Mouse (Mus musculus) embryonic facial prominence, embryonic 14.5 days (tissue): ENCODE measurements around the gene Dse. TPM values are rescaled to one million over a fixed set of nuclear protein-coding genes. Genes with fewer than 3 reads are reported as not detected.
"Not testable (repeated sequence)": the region's sequence is repeated elsewhere in the genome, so short reads cannot be mapped to it uniquely, and the experiment has no call there.

Experiments
- ATAC-seq: fragments of 200-750 bp; cut with Nextera tagmentation; 2 replicates; pipeline ENCODE4 v1.8.0; 2017; ENCODE audit warnings: low read depth, moderate number of reproducible peaks, moderate TSS enrichment
- DNase-seq: peaks from one replicate; pipeline ENCODE4 v3.0.0-alpha.2; 2015; ENCODE audit warnings: low spot score
- H3K27ac ChIP-seq: fragments of 300-500 bp; sonication (generic); replicated peaks from 2 replicates; pipeline ENCODE4 v1.5.1; 2014; ENCODE audit warnings: low read depth, mild to moderate bottlenecking, low read length, moderate library complexity
- H3K27me3 ChIP-seq: fragments of 300-500 bp; sonication (generic); replicated peaks from 2 replicates; pipeline ENCODE4 v1.6.1; 2014; ENCODE audit warnings: low read length; ENCODE audit not compliant: control insufficient read depth, insufficient read depth
- H3K36me3 ChIP-seq: fragments of 300-500 bp; sonication (generic); 2 replicates; pipeline ENCODE4 v1.6.1; 2014; ENCODE audit warnings: low read length, mixed read lengths; ENCODE audit not compliant: control insufficient read depth, insufficient read depth
- H3K4me1 ChIP-seq: fragments of 300-500 bp; sonication (generic); 2 replicates; pipeline ENCODE4 v1.6.1; 2014; ENCODE audit warnings: antibody characterized with exemption, low read length; ENCODE audit not compliant: control insufficient read depth, insufficient read depth
- H3K4me2 ChIP-seq: fragments of 300-500 bp; sonication (generic); 2 replicates; pipeline ENCODE4 v1.6.1; 2014; ENCODE audit warnings: low read depth, mild to moderate bottlenecking, low read length, moderate library complexity, mixed read lengths
- H3K4me3 ChIP-seq: fragments of 300-500 bp; sonication (generic); 2 replicates; pipeline ENCODE4 v1.5.1; 2014; ENCODE audit warnings: low read depth, mild to moderate bottlenecking, low read length
- H3K9ac ChIP-seq: fragments of 300-500 bp; sonication (generic); 2 replicates; pipeline ENCODE4 v1.6.1; 2014; ENCODE audit warnings: low read depth, mild to moderate bottlenecking, low read length, moderate library complexity, mixed read lengths
- H3K9me3 ChIP-seq: fragments of 300-500 bp; sonication (generic); 2 replicates; pipeline ENCODE4 v1.6.1; 2016; ENCODE audit warnings: low read length; ENCODE audit not compliant: control insufficient read depth
- WGBS: fragments of 180-500 bp; shearing (Covaris S2); extraction: QIAGEN DNeasy Blood & Tissue Kit; methylation state at CpG from one replicate; pipeline ENCODE4 v1.1.7; 2014; 5-methylcytosine and 5-hydroxymethylcytosine counted together
- polyA plus RNA-seq: library from polyadenylated mRNA; unstranded; fragments of >200 nt; fragmentation: Nextera tagmentation; extraction: Ambion mirVana; gene quantifications from 2 replicates; pipeline ENCODE4 v1.2.1, GENCODE M21; 2014

The Dse gene
- 46.7 and 49.6 TPM in 2 replicates for polyA plus RNA-seq

- no peaks in the 10 kb centered on the region for H3K36me3 ChIP-seq
- H3K4me3 ChIP-seq, result peak within 1 kb of the TSS; percentile 70
- no peaks in the 10 kb centered on the region for H3K9me3 ChIP-seq
- peaks cover 13% of the 10 kb centered on the region for H3K4me1 ChIP-seq
- H3K4me2 ChIP-seq, result peak within 1 kb of the TSS; percentile 60
- peak within 1 kb of the TSS; percentile 85 for H3K9ac ChIP-seq
- H3K27me3 ChIP-seq, result no peaks in the 10 kb centered on the region
- under 1% methylated on average over 10 of the region's 14 CpGs for WGBS
- peak within 1 kb of the TSS; percentile 93 for H3K27ac ChIP-seq
- peak; percentile 48 for ATAC-seq
- peak; percentile 91 for DNase-seq
Observed at GRCm38 (mm10) chr10:34207503-34207850, at the start of gene Dse. Dse (minus strand) TSS chr10:34207715.

GRCm38 (mm10) chr10:34252833-34253232 is 45.3 kb upstream of the Dse start:
- H3K4me3 ChIP-seq, ATAC-seq, H3K27ac ChIP-seq, DNase-seq, H3K9ac ChIP-seq, H3K27me3 ChIP-seq, H3K36me3 ChIP-seq, H3K4me1 ChIP-seq, H3K9me3 ChIP-seq, H3K4me2 ChIP-seq: not testable (repeated sequence)
- WGBS, result 83% methylated on average over 9 of the region's 9 CpGs

GRCm38 (mm10) chr10:34249594-34249993 is 42.1 kb upstream of the Dse start:
- Histone ChIP-seq H3K27ac (no peak overlapping the region), H3K4me1 (no peaks in the 10 kb centered on the region), H3K9me3 (no peaks in the 10 kb centered on the region), H3K27me3 (no peaks in the 10 kb centered on the region), H3K36me3 (no peaks in the 10 kb centered on the region), H3K4me3 (no peak overlapping the region), H3K4me2 (no peak overlapping the region), H3K9ac (no peak overlapping the region)
- DNase-seq (no peak), ATAC-seq (no peak)
- WGBS, result 55% methylated on average over 2 of the region's 2 CpGs

DNA sequence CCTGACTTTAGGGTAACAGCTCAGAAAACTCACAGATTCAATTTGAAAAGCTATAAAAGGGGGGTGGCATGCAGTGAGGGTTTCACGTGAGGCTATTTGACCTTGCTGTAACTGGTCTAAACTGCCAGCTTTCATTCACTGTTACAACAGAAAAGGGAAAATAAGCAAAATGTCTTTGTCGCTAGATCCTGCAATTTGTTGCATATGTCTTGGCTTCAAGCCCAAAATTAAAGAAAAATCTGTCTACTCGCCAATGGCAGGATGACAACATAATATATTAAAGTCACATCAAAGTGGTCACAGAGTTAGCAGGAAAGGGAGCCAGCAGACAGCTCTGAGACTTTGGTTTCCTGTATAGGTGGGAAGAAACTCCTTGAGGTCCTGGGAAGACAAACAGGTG is 40.2 kb upstream of the Dse start:
- H3K27ac ChIP-seq, result no peak overlapping the region

DNA sequence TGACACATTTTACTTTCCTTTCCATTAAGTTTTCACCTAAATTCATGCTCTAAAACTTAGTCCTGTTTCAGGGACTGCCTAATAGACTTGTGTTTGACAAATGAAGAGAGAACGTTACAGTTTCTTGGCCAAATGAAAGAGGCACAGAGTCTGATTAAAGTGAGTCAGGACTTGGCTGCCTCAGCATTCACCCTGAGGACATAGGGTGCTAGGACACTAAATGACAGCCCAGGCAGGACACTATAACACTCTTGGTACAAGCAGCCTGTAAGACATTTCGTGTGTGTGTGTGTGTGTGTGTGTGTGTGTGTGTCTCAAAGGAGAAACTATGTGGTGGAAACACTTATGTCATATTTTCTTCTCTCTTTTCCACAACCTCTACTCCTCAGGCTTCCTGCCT is 38.6 kb upstream of the Dse start:
- no peaks in the 10 kb centered on the region for H3K27me3 ChIP-seq
- no peaks in the 10 kb centered on the region for H3K36me3 ChIP-seq
- no peak for ATAC-seq
- H3K4me1 ChIP-seq, result no peaks in the 10 kb centered on the region
- no peak overlapping the region for H3K4me3 ChIP-seq
- no peak for DNase-seq
- H3K4me2 ChIP-seq, result no peak overlapping the region
- H3K27ac ChIP-seq, result no peak overlapping the region
- no peaks in the 10 kb centered on the region for H3K9me3 ChIP-seq
- H3K9ac ChIP-seq, result no peak overlapping the region
- 66% methylated on average over 2 of the region's 2 CpGs for WGBS

More for the DNA sequence above, 40.2 kb upstream of the Dse start:
- H3K4me2 ChIP-seq, result no peak overlapping the region
- H3K36me3 ChIP-seq, result no peaks in the 10 kb centered on the region
- peak; percentile 55 for DNase-seq
- no peaks in the 10 kb centered on the region for H3K9me3 ChIP-seq
- no peak overlapping the region for H3K4me3 ChIP-seq
- ATAC-seq, result no peak
- H3K9ac ChIP-seq, result no peak overlapping the region
- no peaks in the 10 kb centered on the region for H3K4me1 ChIP-seq
- H3K27me3 ChIP-seq, result no peaks in the 10 kb centered on the region
- 20% methylated on average over 3 of the region's 3 CpGs for WGBS

- Histone ChIP-seq H3K4me2 (no peak overlapping the region), H3K27me3 (no peaks in the 10 kb centered on the region), H3K4me3 (no peak overlapping the region), H3K4me1 (no peaks in the 10 kb centered on the region), H3K9me3 (no peaks in the 10 kb centered on the region), H3K9ac (no peak overlapping the region), H3K27ac (no peak overlapping the region), H3K36me3 (no peaks in the 10 kb centered on the region)
- no peak for DNase-seq
- no peak for ATAC-seq
- whole genome bisulfite sequencing, result 74% methylated on average over 5 of the region's 5 CpGs
Observed at GRCm38 (mm10) chr10:34244745-34245144, 37.2 kb upstream of the Dse start.

GRCm38 (mm10) chr10:34238536-34238935 is 31.0 kb upstream of the Dse start:
- Histone ChIP-seq H3K36me3 (no peaks in the 10 kb centered on the region), H3K27me3 (no peaks in the 10 kb centered on the region), H3K27ac (no peak overlapping the region), H3K4me1 (no peaks in the 10 kb centered on the region), H3K4me3 (no peak overlapping the region), H3K9ac (no peak overlapping the region), H3K9me3 (no peaks in the 10 kb centered on the region), H3K4me2 (no peak overlapping the region)
- ATAC-seq (no peak), DNase-seq (no peak)
- 68% methylated on average over 4 of the region's 4 CpGs for WGBS

DNA sequence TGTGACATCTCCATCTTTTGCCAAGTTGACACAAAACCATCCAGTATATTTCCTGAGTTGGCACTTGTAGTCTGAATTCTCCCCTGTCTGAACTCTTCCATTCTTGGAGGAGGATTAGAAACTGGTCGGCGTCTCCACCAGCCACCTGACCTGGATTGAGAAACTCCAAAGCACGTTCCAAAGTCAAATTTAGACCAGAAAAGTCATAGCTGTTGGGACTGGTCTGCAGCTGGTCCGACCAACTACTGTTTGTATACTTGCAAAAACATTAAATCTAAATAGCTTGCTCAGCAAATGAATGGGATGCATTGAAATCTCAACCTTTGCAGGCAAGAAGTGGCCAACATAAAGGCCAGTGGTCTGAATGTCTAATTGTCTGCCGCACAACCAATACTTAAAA is 29.1 kb upstream of the Dse start:
- WGBS, result 72% methylated on average over 5 of the region's 5 CpGs
- no peak for ATAC-seq

GRCm38 (mm10) chr10:34235384-34235783 is 27.9 kb upstream of the Dse start:
- H3K9ac ChIP-seq, result no peak overlapping the region
- no peak overlapping the region for H3K4me3 ChIP-seq
- no peak overlapping the region for H3K27ac ChIP-seq
- no peak overlapping the region for H3K4me2 ChIP-seq
- no peaks in the 10 kb centered on the region for H3K9me3 ChIP-seq
- 30% methylated on average over 3 of the region's 3 CpGs for WGBS
- H3K27me3 ChIP-seq, result no peaks in the 10 kb centered on the region
- ATAC-seq (no peak), DNase-seq (no peak)
- H3K4me1 ChIP-seq, result no peaks in the 10 kb centered on the region
- H3K36me3 ChIP-seq, result no peaks in the 10 kb centered on the region

More for the DNA sequence above, 29.1 kb upstream of the Dse start:
- Histone ChIP-seq H3K4me2 (no peak overlapping the region), H3K4me3 (no peak overlapping the region), H3K9me3 (no peaks in the 10 kb centered on the region), H3K9ac (no peak overlapping the region), H3K4me1 (no peaks in the 10 kb centered on the region), H3K36me3 (no peaks in the 10 kb centered on the region), H3K27ac (no peak overlapping the region), H3K27me3 (no peaks in the 10 kb centered on the region)
- DNase-seq, result no peak
